Mouse (Mus musculus): Measurements from ENCODE around the gene Nup153.
A peak's percentile ranks its signal among the peaks of the same experiment; 100 is the strongest.

Nup153 gene

GRCm38 (mm10) chr13:46727837-46728268 is at the start of gene Nup153:
Gene Nup153, minus strand, starts transcription at chr13:46727940.
- DNase-seq (ENCODE audit: low spot score) = peak; percentile 97

DNA sequence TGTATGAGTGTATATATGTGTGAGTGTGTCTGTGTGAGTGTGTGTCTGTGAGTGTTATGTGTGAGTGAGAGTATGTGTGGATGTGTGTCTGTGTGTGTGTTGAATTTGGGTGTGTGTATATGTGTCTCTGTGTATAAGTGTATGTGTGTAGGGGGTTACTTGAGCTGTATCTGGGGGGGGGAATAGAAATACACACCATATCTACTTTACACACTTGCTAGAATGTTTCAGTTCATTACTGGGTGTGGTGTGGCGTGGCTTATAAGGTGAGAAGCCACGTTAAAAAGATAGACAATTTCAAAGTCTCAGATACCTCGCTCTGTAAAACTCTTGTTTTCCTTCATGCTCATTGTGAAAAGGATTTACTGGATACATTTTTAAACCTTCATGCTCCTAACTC is 49.7 kb upstream of the Nup153 start:
- DNase-seq (ENCODE audit: low spot score) = no peak

DNA sequence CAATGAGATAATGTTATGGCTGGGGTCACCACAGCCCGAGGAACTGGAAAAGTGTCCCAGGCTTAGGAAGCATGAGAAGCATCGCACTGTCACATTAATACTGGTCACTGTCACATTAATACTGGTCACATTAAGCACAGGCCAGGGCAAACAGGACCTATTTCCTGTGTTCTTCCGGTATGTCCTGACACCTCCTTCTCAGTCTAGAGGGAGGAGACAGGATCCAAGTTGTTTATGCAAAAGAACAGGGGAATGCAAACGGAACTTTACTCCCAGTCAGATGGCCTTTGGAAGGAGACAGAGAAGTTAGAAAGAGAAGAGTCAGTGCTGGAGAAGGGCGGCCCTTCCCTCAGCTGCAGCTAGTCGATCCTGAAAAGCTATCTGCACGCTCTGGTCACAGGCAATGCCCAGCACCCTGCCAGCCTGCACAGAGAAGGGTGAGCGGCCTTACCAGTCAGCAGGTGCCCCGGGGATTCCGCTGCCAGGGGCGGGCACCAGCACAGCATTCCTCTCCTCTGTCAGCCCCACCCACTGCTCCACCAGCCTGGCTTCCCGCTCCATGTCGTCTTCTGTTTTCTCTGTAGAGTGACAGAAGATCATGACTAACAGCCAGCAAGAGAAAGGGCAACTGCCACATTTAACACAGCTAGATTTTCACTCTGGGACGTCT is 49.0 kb upstream of the Nup153 start:
- no peak for DNase-seq (ENCODE audit: low spot score)

GRCm38 (mm10) chr13:46774998-46775397 is 47.3 kb upstream of the Nup153 start:
- DNase-seq (ENCODE audit: low spot score) = no peak

- DNase-seq (ENCODE audit: low spot score) = no peak
Measured at GRCm38 (mm10) chr13:46772581-46772980, 44.8 kb upstream of the Nup153 start.

GRCm38 (mm10) chr13:46765361-46765760 is 37.6 kb upstream of the Nup153 start:
- DNase-seq (ENCODE audit: low spot score) = no peak

DNA sequence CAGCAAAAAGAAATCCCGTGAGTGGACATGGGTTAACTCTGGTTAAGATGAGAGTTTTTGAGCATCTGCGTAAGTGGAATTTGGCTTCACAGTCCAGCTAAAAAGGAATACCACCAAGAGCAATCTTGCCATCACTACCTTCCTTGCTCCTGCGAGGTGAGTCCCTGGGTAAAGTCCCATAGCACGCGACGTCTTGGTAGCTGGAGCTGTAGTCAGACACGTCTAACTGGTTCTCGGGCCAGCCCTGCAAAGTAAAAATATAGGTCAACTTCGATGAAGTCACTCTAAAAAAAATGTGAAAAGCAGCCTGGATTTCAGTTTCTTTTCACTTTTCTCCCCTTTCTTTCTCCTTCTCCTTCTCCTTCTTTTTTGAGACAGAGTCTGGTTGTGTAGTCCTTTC is 35.5 kb upstream of the Nup153 start:
- no peak for DNase-seq (ENCODE audit: low spot score)

GRCm38 (mm10) chr13:46760921-46761320 is 33.2 kb upstream of the Nup153 start:
- DNase-seq (ENCODE audit: low spot score) = no peak

DNA sequence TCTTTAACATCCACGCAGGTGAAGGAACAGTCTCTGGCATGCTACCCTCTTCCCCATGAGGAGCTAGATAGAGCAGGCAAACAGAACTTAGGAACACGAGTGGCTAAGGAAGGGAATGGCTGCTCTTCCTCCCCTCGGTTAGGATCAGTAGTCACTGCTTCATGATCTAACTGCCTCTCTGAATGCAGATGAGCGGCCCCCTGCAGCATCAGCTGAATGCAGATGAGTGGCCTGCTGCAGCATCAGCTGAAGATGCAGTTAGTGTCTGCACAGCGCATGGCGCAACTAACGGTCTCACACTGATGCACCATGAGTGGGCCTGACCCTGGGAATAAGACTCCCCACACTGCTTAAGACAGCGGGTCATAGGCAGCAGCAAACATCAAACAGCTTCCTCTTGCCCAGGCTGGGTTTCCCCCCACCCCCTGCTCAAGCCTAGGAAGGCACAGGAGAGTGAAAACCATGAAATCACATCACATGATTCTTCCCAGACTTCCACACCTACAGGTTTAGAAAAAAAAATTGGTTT is 31.6 kb upstream of the Nup153 start:
- DNase-seq (ENCODE audit: low spot score) = no peak

- no peak for DNase-seq (ENCODE audit: low spot score)
Measured at GRCm38 (mm10) chr13:46758627-46759026, 30.9 kb upstream of the Nup153 start.

GRCm38 (mm10) chr13:46757946-46758345 is 30.2 kb upstream of the Nup153 start:
- no peak for DNase-seq (ENCODE audit: low spot score)

GRCm38 (mm10) chr13:46753294-46753693 is 25.6 kb upstream of the Nup153 start:
- no peak for DNase-seq (ENCODE audit: low spot score)

DNA sequence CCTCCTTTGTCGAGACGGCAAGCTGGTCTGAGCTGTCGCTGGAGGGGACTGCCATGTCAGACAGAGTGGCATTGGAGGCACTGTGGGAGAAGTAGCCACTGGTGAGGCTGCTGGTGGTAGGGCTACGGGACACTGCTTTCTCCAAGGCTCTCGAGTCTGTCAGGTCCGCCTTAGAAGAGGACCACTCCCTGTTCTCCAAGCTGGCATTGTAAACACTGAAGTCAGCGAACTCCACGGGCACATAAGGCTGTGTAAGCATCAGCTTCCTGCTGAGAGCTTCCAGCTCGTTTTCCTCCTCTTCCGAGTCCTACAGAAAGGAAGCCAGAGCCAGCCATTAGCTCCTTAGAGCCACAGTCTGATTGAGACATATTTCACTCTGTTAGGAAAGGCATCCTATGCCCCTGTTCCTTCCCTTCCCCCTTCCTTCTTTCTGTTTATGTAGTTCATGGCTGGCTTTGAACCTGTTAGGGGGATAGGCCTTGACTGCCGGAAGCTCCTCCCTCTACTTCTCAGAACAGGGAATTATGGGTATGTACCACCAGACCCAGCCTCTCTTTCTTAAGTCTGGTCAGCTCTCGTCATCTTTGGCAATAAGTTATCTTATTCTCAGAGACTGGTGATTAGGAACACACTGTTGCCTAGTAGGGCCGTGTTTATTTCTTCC is 25.0 kb upstream of the Nup153 start:
- DNase-seq (ENCODE audit: low spot score) = no peak

- DNase-seq (ENCODE audit: low spot score) = no peak
Measured at GRCm38 (mm10) chr13:46748138-46748873, 20.6 kb upstream of the Nup153 start.

- DNase-seq (ENCODE audit: low spot score) = no peak
Measured at GRCm38 (mm10) chr13:46743821-46744220, 16.1 kb upstream of the Nup153 start.

GRCm38 (mm10) chr13:46742367-46742766 is 14.6 kb upstream of the Nup153 start:
- no peak for DNase-seq (ENCODE audit: low spot score)

DNA sequence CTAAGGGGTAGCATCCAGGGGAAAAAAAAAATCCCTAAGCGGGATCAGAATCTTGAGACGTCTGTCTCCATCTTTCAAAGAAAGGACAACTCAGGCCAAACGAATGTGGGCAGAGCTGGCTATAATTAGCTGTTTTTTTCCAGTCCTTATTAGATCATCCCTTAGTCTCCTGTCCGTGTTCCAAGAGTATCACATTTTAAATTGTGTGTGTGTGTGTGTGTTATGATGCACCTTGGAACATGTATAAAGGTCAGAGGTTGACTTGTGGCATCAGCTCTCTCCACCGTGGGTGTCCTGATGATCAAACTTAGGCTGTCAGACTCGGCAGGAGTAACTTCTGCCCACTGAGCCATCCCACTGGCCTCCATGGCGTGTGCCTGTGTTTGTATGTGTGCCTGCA is 11.7 kb upstream of the Nup153 start:
- DNase-seq (ENCODE audit: low spot score) = no peak

GRCm38 (mm10) chr13:46737482-46737881 is 9.7 kb upstream of the Nup153 start:
- no peak for DNase-seq (ENCODE audit: low spot score)

GRCm38 (mm10) chr13:46736479-46736865 is 8.7 kb upstream of the Nup153 start:
- no peak for DNase-seq (ENCODE audit: low spot score)

- DNase-seq (ENCODE audit: low spot score) = peak; percentile 52
Measured at GRCm38 (mm10) chr13:46735808-46736478, 8.2 kb upstream of the Nup153 start.

- DNase-seq (ENCODE audit: low spot score) = no peak
Measured at GRCm38 (mm10) chr13:46735219-46735807, 7.6 kb upstream of the Nup153 start.

DNA sequence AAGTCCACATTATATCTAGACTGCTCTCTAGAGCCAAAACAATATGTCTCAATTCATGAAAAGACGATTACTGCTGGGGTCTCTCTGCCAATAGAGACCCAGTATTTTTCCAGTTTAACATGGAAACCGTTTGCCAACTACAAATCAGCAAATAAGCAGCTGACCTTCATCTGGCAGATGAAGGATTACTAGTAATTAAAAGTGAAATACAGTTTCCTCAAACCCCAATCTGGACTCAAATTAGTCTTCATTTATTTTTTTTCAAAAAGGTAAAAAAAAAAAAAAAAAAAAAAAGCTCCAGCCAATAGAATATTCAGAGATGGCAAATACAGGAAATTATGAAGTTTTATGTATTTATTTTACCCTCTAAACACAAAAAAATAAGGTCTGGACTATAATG is 2.3 kb upstream of the Nup153 start:
- DNase-seq (ENCODE audit: low spot score) = no peak

All from ovary, adult 18-20 months (tissue).